Mouse (Mus musculus) MEL (cell line): ENCODE measurements around the gene Cdr2l. TPM values are rescaled to one million over a fixed set of nuclear protein-coding genes. Genes with fewer than 3 reads are reported as not detected.

Experiments
- DNase-seq: peaks from one replicate; pipeline ENCODE4 v3.0.0; 2011; ENCODE audit warnings: low read depth, low spot score
- H3K27ac ChIP-seq: 2 replicates; pipeline ENCODE4 v1.5.1; 2012; ENCODE audit warnings: low read depth, mild to moderate bottlenecking, control low read depth, low read length, moderate library complexity; ENCODE audit not compliant: control insufficient read depth
- H3K27me3 ChIP-seq, 2 experiments: fragments of 150-350 bp in 1 of 2; sonication (generic) in 1 of 2; 2 replicates each; pipeline ENCODE4 v1.6.1; 2012; ENCODE audit warnings: low read length in 2 of 2, mild to moderate bottlenecking in 2 of 2, improper control_type of control experiment in 1 of 2, moderate library complexity in 1 of 2; ENCODE audit not compliant: insufficient read depth in 2 of 2, control insufficient read depth in 1 of 2
- H3K36me3 ChIP-seq, 2 experiments: 2 replicates each; pipeline ENCODE4 v1.6.1; 2012 to 2014; ENCODE audit warnings: low read length in 2 of 2, improper control_type of control experiment in 1 of 2, inconsistent platforms in 1 of 2, mild to moderate bottlenecking in 1 of 2; ENCODE audit not compliant: insufficient read depth in 2 of 2, control insufficient read depth in 1 of 2
- H3K4me1 ChIP-seq, 2 experiments: fragments of 150-350 bp in 1 of 2; sonication (generic) in 1 of 2; 2 replicates each; pipeline ENCODE4 v1.6.1; 2012; ENCODE audit warnings: low read length in 2 of 2, improper control_type of control experiment in 1 of 2, mild to moderate bottlenecking in 1 of 2; ENCODE audit not compliant: insufficient read depth in 2 of 2, control insufficient read depth in 1 of 2
- H3K4me3 ChIP-seq, 2 experiments: fragments of 150-350 bp in 1 of 2; sonication (generic) in 1 of 2; 2 replicates each; pipeline ENCODE4 v1.5.1; 2012; ENCODE audit warnings: low read depth in 2 of 2, low read length in 2 of 2, mild to moderate bottlenecking in 2 of 2, moderate library complexity in 2 of 2, control low read depth in 1 of 2, improper control_type of control experiment in 1 of 2; ENCODE audit not compliant: control insufficient read depth in 1 of 2, insufficient read depth in 1 of 2
- H3K79me2 ChIP-seq: 2 replicates; pipeline ENCODE4 v1.6.1; 2012; ENCODE audit warnings: mild to moderate bottlenecking, low read length, moderate library complexity; ENCODE audit not compliant: control insufficient read depth, poor library complexity, insufficient read depth
- H3K9ac ChIP-seq: 2 replicates; pipeline ENCODE4 v1.6.1; 2012; ENCODE audit warnings: low read depth, mild to moderate bottlenecking, control low read depth, low read length, moderate library complexity; ENCODE audit not compliant: control insufficient read depth, poor library complexity, severe bottlenecking
- H3K9me3 ChIP-seq: fragments of 150-350 bp; sonication (generic); replicated peaks from 2 replicates; pipeline ENCODE4 v1.6.1; 2012; ENCODE audit warnings: mild to moderate bottlenecking, low read length, improper control_type of control experiment, moderate library complexity; ENCODE audit not compliant: insufficient read depth
- BHLHE40 ChIP-seq: IDR thresholded peaks from 2 replicates; pipeline ENCODE4 v1.6.1; 2012; ENCODE audit warnings: low read depth, mild to moderate bottlenecking, inconsistent platforms, low read length, improper control_type of control experiment, borderline replicate concordance
- CHD2 ChIP-seq: IDR thresholded peaks from 2 replicates; pipeline ENCODE4 v1.6.1; 2011; ENCODE audit warnings: low read length, improper control_type of control experiment
- CTCF ChIP-seq, 3 experiments: IDR thresholded peaks in 2 of 3; conservative IDR thresholded peaks in 1 of 3; 2 replicates each; pipeline ENCODE4 v1.5.1; 2011 to 2012; ENCODE audit warnings: low read length in 3 of 3, low read depth in 2 of 3, mild to moderate bottlenecking in 2 of 3, improper control_type of control experiment in 1 of 3, inconsistent platforms in 1 of 3, mixed read lengths in 1 of 3, moderate library complexity in 1 of 3; ENCODE audit not compliant: control insufficient read depth in 1 of 3, insufficient read depth in 1 of 3, poor library complexity in 1 of 3, severe bottlenecking in 1 of 3
- E2F4 ChIP-seq: IDR thresholded peaks from 2 replicates; pipeline ENCODE4 v1.6.1; 2011; ENCODE audit warnings: low read depth, low read length, improper control_type of control experiment, borderline replicate concordance
- ELF1 ChIP-seq: IDR thresholded peaks from 2 replicates; pipeline ENCODE4 v1.6.1; 2014; ENCODE audit warnings: low read depth, mild to moderate bottlenecking, inconsistent platforms, low read length, improper control_type of control experiment, moderate library complexity
- ETS1 ChIP-seq: IDR thresholded peaks from 2 replicates; pipeline ENCODE4 v1.6.1; 2012; ENCODE audit warnings: low read depth, mild to moderate bottlenecking, inconsistent platforms, low read length, improper control_type of control experiment, moderate library complexity
- GABPA ChIP-seq: IDR thresholded peaks from 2 replicates; pipeline ENCODE4 v1.6.1; 2012; ENCODE audit warnings: low read depth, mild to moderate bottlenecking, inconsistent platforms, low read length, improper control_type of control experiment, moderate library complexity
- GATA1 ChIP-seq: IDR thresholded peaks from 2 replicates; pipeline ENCODE4 v1.6.1; 2011; ENCODE audit warnings: low read depth, low read length, improper control_type of control experiment
- MYB ChIP-seq: IDR thresholded peaks from 2 replicates; pipeline ENCODE4 v1.6.1; 2011; ENCODE audit warnings: mild to moderate bottlenecking, low read depth, low read length, improper control_type of control experiment
- NELFE ChIP-seq: IDR thresholded peaks from 2 replicates; pipeline ENCODE4 v1.6.1; 2011; ENCODE audit warnings: low read depth, low read length, improper control_type of control experiment
- POLR2AphosphoS5 ChIP-seq: IDR thresholded peaks from 2 replicates; pipeline ENCODE4 v1.6.1; 2012; ENCODE audit warnings: low read depth, borderline replicate concordance, mild to moderate bottlenecking, inconsistent platforms, low read length, moderate library complexity, mixed read lengths
- RAD21 ChIP-seq: IDR thresholded peaks from 2 replicates; pipeline ENCODE4 v1.6.1; 2011; ENCODE audit warnings: mild to moderate bottlenecking, low read depth, low read length, improper control_type of control experiment
- RCOR1 ChIP-seq: IDR thresholded peaks from 2 replicates; pipeline ENCODE4 v1.6.1; 2012; ENCODE audit warnings: low read depth, mild to moderate bottlenecking, inconsistent platforms, low read length, improper control_type of control experiment
- SIN3A ChIP-seq: IDR thresholded peaks from 2 replicates; pipeline ENCODE4 v1.6.1; 2012; ENCODE audit warnings: low read length, improper control_type of control experiment, inconsistent platforms
- SMC3 ChIP-seq: IDR thresholded peaks from 2 replicates; pipeline ENCODE4 v1.6.1; 2011; ENCODE audit warnings: low read depth, low read length, improper control_type of control experiment
- TBP ChIP-seq: IDR thresholded peaks from 2 replicates; pipeline ENCODE4 v1.8.0; 2011; ENCODE audit warnings: low read depth, low read length, improper control_type of control experiment
- UBTF ChIP-seq: IDR thresholded peaks from 2 replicates; pipeline ENCODE4 v1.6.1; 2012; ENCODE audit warnings: low read depth, mild to moderate bottlenecking, inconsistent platforms, low read length, improper control_type of control experiment, moderate library complexity, borderline replicate concordance; ENCODE audit not compliant: insufficient read depth
- USF1 ChIP-seq: IDR thresholded peaks from 2 replicates; pipeline ENCODE4 v1.6.1; 2014; ENCODE audit warnings: low read depth, mild to moderate bottlenecking, inconsistent platforms, low read length, improper control_type of control experiment, moderate library complexity
- USF2 ChIP-seq, 2 experiments: IDR thresholded peaks; 2 replicates each; pipeline ENCODE4 v1.6.1; 2011 to 2012; ENCODE audit warnings: improper control_type of control experiment in 2 of 2, low read length in 2 of 2, borderline replicate concordance in 1 of 2, inconsistent platforms in 1 of 2, low read depth in 1 of 2, mild to moderate bottlenecking in 1 of 2; ENCODE audit not compliant: insufficient read depth in 1 of 2
- ZKSCAN1 ChIP-seq: IDR thresholded peaks from 2 replicates; pipeline ENCODE4 v1.6.1; 2012; ENCODE audit warnings: low read depth, mild to moderate bottlenecking, inconsistent platforms, low read length, improper control_type of control experiment, moderate library complexity
- ZMIZ1 ChIP-seq: IDR thresholded peaks from 2 replicates; pipeline ENCODE4 v1.6.1; 2012; ENCODE audit warnings: low read depth, mild to moderate bottlenecking, inconsistent platforms, low read length, improper control_type of control experiment, moderate library complexity
- polyA plus RNA-seq, 2 experiments: library from polyadenylated mRNA; stranded (reverse) in 1 of 2; unstranded in 1 of 2; fragments of >175 nt in 1 of 2; fragments of >200 nt in 1 of 2; gene quantifications; 2 replicates each; pipeline versions ENCODE4 v1.2.1 to v1.2.4; 2012; ENCODE audit warnings: low replicate concordance in 2 of 2, low read depth in 1 of 2; ENCODE audit not compliant: insufficient read length in 2 of 2, insufficient read depth in 1 of 2, missing spikeins in 1 of 2
- total RNA-seq: library from RNA; depleted of rRNA; stranded (reverse); fragments of 300-350 nt; gene quantifications from 2 replicates; pipeline ENCODE4 v1.2.3, GENCODE M21; 2012

Gene Cdr2l
- total and polyA plus RNA-seq, 3 experiments = 5.2 to 8.2 TPM; not detected in 1

DNA sequence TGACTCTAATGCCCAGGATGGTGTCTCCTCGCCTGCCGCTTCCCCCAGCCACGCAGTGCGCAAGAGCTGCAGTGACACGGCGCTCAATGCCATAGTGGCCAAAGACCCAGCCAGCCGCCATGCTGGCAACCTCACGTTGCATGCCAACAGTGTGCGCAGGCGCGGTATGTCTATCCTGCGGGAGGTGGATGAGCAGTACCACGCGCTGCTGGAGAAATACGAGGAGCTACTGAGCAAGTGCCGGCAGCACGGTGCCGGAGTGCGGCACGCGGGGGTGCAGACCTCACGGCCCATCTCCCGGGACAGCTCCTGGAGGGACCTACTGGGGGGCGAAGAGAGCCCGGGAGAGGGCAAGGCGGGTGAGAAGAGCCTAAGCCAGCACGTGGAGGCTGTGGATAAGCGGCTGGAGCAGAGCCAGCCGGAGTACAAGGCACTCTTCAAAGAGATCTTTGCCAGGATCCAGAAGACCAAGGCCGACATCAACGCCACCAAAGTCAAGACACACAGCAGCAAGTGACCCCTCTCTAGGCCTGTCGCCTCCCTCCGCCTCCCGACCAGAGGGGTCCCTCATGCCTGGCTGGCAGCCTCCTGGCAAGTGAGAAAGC is 12.1 kb downstream of the Cdr2l start:
- H3K27me3 ChIP-seq = no peaks in the 10 kb centered on the region; a peak in 1 of 4 replicates
- no peaks in the 10 kb centered on the region for H3K9me3 ChIP-seq
- no peaks in the 10 kb centered on the region for H3K36me3 ChIP-seq
- no peak for TF ChIP-seq NELFE
- H3K9ac ChIP-seq = no peak overlapping the region
- H3K79me2 ChIP-seq = no peaks in the 10 kb centered on the region
- H3K4me1 ChIP-seq = no peaks in the 10 kb centered on the region
- no peak overlapping the region for H3K4me3 ChIP-seq
- H3K27ac ChIP-seq = no peak overlapping the region
- no peak for DNase-seq

DNA sequence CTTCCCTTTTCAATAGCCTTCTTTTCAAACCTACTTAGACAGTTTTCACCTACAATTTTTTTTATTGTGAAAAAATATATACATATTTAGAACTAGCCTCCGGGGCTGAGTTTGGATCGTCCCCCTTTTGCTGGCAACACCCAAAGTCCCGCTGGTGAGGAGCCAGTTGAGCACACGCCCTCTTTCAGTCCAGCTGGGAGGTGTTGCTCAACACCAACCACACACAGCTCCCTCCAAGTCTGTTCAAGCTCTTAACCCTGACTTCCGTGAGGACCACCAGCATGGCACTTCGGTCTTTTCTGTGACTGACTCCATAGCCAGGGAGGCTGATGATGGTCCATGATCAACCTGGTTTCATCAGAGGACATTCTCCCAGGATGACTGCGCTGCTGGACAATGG is 16.4 kb downstream of the Cdr2l start:
- Histone ChIP-seq H3K27ac (no peak overlapping the region), H3K36me3 (peaks cover 0 to 4% of the 10 kb centered on the region in 2 experiments; a peak in 1 of 4 replicates), H3K4me3 (no peak overlapping the region), H3K79me2 (no peaks in the 10 kb centered on the region), H3K4me1 (peaks cover 0 to 11% of the 10 kb centered on the region in 2 experiments; a peak in 1 of 4 replicates), H3K9me3 (no peaks in the 10 kb centered on the region), H3K9ac (no peak overlapping the region), H3K27me3 (no peaks in the 10 kb centered on the region; a peak in 1 of 4 replicates)
- TF ChIP-seq USF1 (no peak), MYB (no peak), GABPA (no peak), CTCF (IDR thresholded peaks at IDR 0.05 in 2 of 3, conservative IDR thresholded peaks at IDR 0.05 in 1 of 3; ENCODE audit: control insufficient read depth in 1 of 3, insufficient read depth in 1 of 3, low read depth in 2 of 3, low read length in 3 of 3, poor library complexity in 1 of 3, severe bottlenecking in 1 of 3) (no peak), ETS1 (no peak), TBP (no peak), RCOR1 (no peak), RAD21 (no peak), ZMIZ1 (no peak), GATA1 (no peak), ZKSCAN1 (no peak), POLR2AphosphoS5 (no peak), SIN3A (no peak), UBTF (no peak), E2F4 (no peak), SMC3 (no peak), CHD2 (no peak), ELF1 (no peak), BHLHE40 (no peak), USF2 (IDR thresholded peaks at IDR 0.05; ENCODE audit: borderline replicate concordance in 1 of 2, insufficient read depth in 1 of 2, low read depth in 1 of 2, low read length in 2 of 2) (no peak)
- DNase-seq = no peak
